Comparison of ENCODE assay signal across 21 mouse cellular contexts in genomic region chr7:72696736-72697135, GRCm38 (mm10).
DNase-seq lines count a peak whose midpoint lies in the region; ATAC-seq and TF ChIP-seq lines count a peak whose summit lies in the region.
"Had no signal": no experiment of that assay in that cellular context is flagged by ENCODE, and none has a peak within 500 bp of the region (broad histone marks: within the 10 kb centered on the region; RNA-seq: fewer than 3 reads in every experiment).

No protein-coding gene starts in this region.

- DNase-seq in gastrocnemius, postnatal 14 days = peak; percentile 13
- DNase-seq in gastrocnemius, postnatal 10 days = no peak
- DNase-seq in lung, embryonic 14.5 days = peak; percentile 3
- DNase-seq in lung, adult 2 months = no peak
- no peak for DNase-seq in thymus, postnatal 25 days
- DNase-seq: adrenal gland, adult 2 months; adrenal gland, postnatal 25 days; B cell, adult 2 months; cerebellum, adult 2 months; cerebellum, postnatal 10 days; forebrain, postnatal 0 days; gastrocnemius, postnatal 25 days; kidney, adult 11 months had no signal

- no peak overlapping the region for H3K4me3 ChIP-seq in lung, embryonic 14.5 days (ENCODE audit: low read depth, low read length)
- H3K4me3 ChIP-seq in lung, adult 2 months (replicated peaks; ENCODE audit: extremely low read depth, low read depth, low read length) = no peak overlapping the region
- H3K4me3 ChIP-seq in C2C12 (ENCODE audit: insufficient read depth, poor library complexity, severe bottlenecking) = no peak overlapping the region
- H3K4me3 ChIP-seq: embryonic facial prominence, embryonic 10.5 days; forebrain, embryonic 13.5 days; heart, embryonic 12.5 days; hindbrain, embryonic 13.5 days had no signal

- no peaks in the 10 kb centered on the region for H3K36me3 ChIP-seq in lung, embryonic 14.5 days (ENCODE audit: insufficient read depth)
- no peaks in the 10 kb centered on the region for H3K36me3 ChIP-seq in C2C12 (ENCODE audit: control insufficient read depth, insufficient read depth)
- H3K36me3 ChIP-seq: embryonic facial prominence, embryonic 10.5 days; heart, embryonic 12.5 days; hindbrain, embryonic 13.5 days had no signal

- H3K27ac ChIP-seq in lung, embryonic 14.5 days (ENCODE audit: low read depth) = no peak overlapping the region
- H3K27ac ChIP-seq: embryonic facial prominence, embryonic 10.5 days; forebrain, embryonic 13.5 days; hindbrain, embryonic 13.5 days; hindbrain, postnatal 0 days had no signal

- H3K79me2 ChIP-seq in C2C12 (ENCODE audit: control insufficient read depth, insufficient read depth) = no peaks in the 10 kb centered on the region

- no peak overlapping the region for H3ac ChIP-seq in C2C12 (ENCODE audit: control insufficient read depth, insufficient read length, low read depth)

- TF ChIP-seq POLR2A in lung, adult 2 months (IDR thresholded peaks at IDR 0.05; ENCODE audit: borderline replicate concordance, extremely low read depth, low read depth, low read length) = no peak

- H3K27me3 ChIP-seq in lung, embryonic 14.5 days (ENCODE audit: insufficient read depth, low read length) = no peaks in the 10 kb centered on the region
- no peaks in the 10 kb centered on the region for H3K27me3 ChIP-seq in C2C12 (ENCODE audit: control insufficient read depth, insufficient read depth, insufficient read length)
- H3K27me3 ChIP-seq: forebrain, embryonic 13.5 days; heart, embryonic 12.5 days; hindbrain, embryonic 13.5 days; Patski had no signal

- intact Hi-C loops in gastrocnemius, postnatal 14 days (cut with DNase I; ENCODE audit: low total_unique reads) = no loop called here

- no peak for TF ChIP-seq CTCF in lung, embryonic 14.5 days (IDR thresholded peaks at IDR 0.05; ENCODE audit: low read depth)
- no peak for TF ChIP-seq CTCF in lung, adult 2 months (IDR thresholded peaks at IDR 0.05; ENCODE audit: insufficient read depth, low read length)
- no peak for TF ChIP-seq CTCF in C2C12 (IDR thresholded peaks at IDR 0.05; ENCODE audit: control insufficient read depth, insufficient read depth, insufficient read length)

- ATAC-seq in lung, embryonic 14.5 days (ENCODE audit: insufficient read depth) = no peak
- ATAC-seq: activated CD4-positive, CD25-positive, alpha-beta regulatory T cell, adult 4 months; forebrain, embryonic 13.5 days; forebrain, postnatal 0 days; hindbrain, postnatal 0 days; Patski had no signal

- H3K4me1 ChIP-seq in lung, embryonic 14.5 days (ENCODE audit: insufficient read depth) = no peaks in the 10 kb centered on the region
- H3K4me1 ChIP-seq in lung, adult 2 months (ENCODE audit: control insufficient read depth, insufficient read depth, low read length) = no peaks in the 10 kb centered on the region
- H3K4me1 ChIP-seq: embryonic facial prominence, embryonic 10.5 days; forebrain, embryonic 13.5 days; heart, embryonic 12.5 days; hindbrain, embryonic 13.5 days had no signal

- no peak overlapping the region for H3K9ac ChIP-seq in lung, embryonic 14.5 days
- H3K9ac ChIP-seq: forebrain, embryonic 13.5 days; forebrain, postnatal 0 days; heart, embryonic 12.5 days; hindbrain, embryonic 13.5 days had no signal

- no peak overlapping the region for H3K4me2 ChIP-seq in lung, embryonic 14.5 days
- H3K4me2 ChIP-seq: forebrain, embryonic 13.5 days; heart, embryonic 12.5 days; hindbrain, embryonic 13.5 days had no signal

- H3K9me3 ChIP-seq in lung, embryonic 14.5 days (ENCODE audit: low read depth, low read length) = no peaks in the 10 kb centered on the region
- H3K9me3 ChIP-seq: embryonic facial prominence, embryonic 10.5 days; forebrain, embryonic 13.5 days; heart, embryonic 12.5 days; hindbrain, embryonic 13.5 days had no signal

- 77% methylated on average over 3 of the region's 3 CpGs for WGBS in lung, embryonic 14.5 days
- 81% methylated on average over 3 of the region's 3 CpGs for WGBS in lung, adult 2 months

- H3K79me3 ChIP-seq in C2C12 (ENCODE audit: low read depth) = no peaks in the 10 kb centered on the region

TF ChIP-seq in C2C12, 6 proteins besides CTCF, POLR2A, EP300 and RAD21:
- TF ChIP-seq USF1 (IDR thresholded peaks at IDR 0.05; ENCODE audit: low read depth) (no peak), FOSL1 (IDR thresholded peaks at IDR 0.05; ENCODE audit: insufficient read depth, low read length, poor library complexity, severe bottlenecking) (peak; percentile 6)

Comparison
In these comparisons a context has a peak if more than half of its experiments do, and no peak if none do; other contexts are left out.
1. DNase-seq: peak in gastrocnemius, postnatal 14 days (single experiment) and lung, embryonic 14.5 days (single experiment); none in gastrocnemius, postnatal 10 days (single experiment), lung, adult 2 months (single experiment) and thymus, postnatal 25 days (single experiment).